7 mouse cellular contexts compared by ENCODE assay signal in the genomic region with DNA sequence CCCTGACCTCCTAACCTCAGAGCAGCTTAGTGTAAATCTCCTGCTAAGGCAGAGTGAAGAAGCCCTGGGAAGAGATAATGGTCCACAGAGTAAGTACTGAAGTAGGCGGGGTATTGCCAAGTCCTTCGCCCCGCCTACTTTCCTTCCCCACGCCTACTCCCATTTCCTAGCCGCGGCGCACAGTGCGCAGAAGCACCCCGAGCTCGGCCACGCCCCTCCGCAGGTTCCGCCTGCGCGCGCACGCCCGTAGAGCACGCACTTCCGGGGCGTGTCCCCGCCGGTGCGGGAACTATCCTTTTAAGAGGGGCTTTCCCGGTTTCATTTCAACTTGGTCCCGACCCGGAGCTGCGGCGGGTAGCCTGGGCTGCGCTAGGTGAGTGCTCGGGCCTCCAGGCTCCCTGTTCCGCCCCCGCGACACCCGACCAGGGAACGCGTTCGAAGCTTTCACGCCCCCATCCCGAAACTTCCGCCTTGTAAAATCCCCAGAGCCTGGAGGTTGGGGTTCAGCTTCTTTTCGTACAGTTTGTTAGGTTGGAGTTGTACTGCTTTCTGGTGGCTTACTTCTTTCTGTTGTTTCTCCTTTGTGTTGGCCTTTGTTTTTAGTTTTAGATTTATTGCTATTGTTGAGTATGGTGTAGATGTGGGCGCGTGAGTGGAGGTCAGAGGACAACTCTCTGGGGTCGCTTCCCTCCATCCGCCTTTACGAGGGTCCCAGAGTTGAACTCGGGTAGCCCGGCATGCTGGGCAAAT. TPM values are rescaled to one million over a fixed set of nuclear protein-coding genes. Genes with fewer than 3 reads are reported as not detected.
DNase-seq lines count a peak whose midpoint lies in the region; ATAC-seq lines count a peak whose summit lies in the region.

A gene (plus strand): TSS at position 250 of the 750 bp plus-strand sequence.

- peak within 1 kb of the TSS; percentile 77 for H3K4me2 ChIP-seq in embryonic facial prominence, embryonic 12.5 days (replicated peaks)
- H3K4me2 ChIP-seq in limb, embryonic 11.5 days (ENCODE audit: low read depth, severe bottlenecking) = peak within 1 kb of the TSS; percentile 67
- H3K4me2 ChIP-seq in midbrain, embryonic 14.5 days (ENCODE audit: low read length) = peak within 1 kb of the TSS; percentile 76

- peak within 1 kb of the TSS; percentile 90 for H3K4me3 ChIP-seq in embryonic facial prominence, embryonic 12.5 days
- peak within 1 kb of the TSS; percentile 69 for H3K4me3 ChIP-seq in limb, embryonic 11.5 days (ENCODE audit: low read depth, low read length)
- peak within 1 kb of the TSS; percentile 60 for H3K4me3 ChIP-seq in midbrain, embryonic 14.5 days (replicated peaks; ENCODE audit: low read depth, low read length)

- peak within 1 kb of the TSS; percentile 78 for H3K27ac ChIP-seq in embryonic facial prominence, embryonic 12.5 days
- no peak within 1 kb of the TSS for H3K27ac ChIP-seq in limb, embryonic 11.5 days (replicated peaks; ENCODE audit: low read depth, low read length)
- H3K27ac ChIP-seq in midbrain, embryonic 14.5 days (replicated peaks; ENCODE audit: low read depth, low read length) = peak within 1 kb of the TSS; percentile 53

- H3K4me1 ChIP-seq in embryonic facial prominence, embryonic 12.5 days = 0 out of 2 replicates have a peak, but pooled peaks cover 8% of the 10 kb centered on the region
- no peaks in the 10 kb centered on the region for H3K4me1 ChIP-seq in limb, embryonic 11.5 days (ENCODE audit: control insufficient read depth, insufficient read depth, low read length)
- no peaks in the 10 kb centered on the region; the same call in 1 of the 2 replicates for H3K4me1 ChIP-seq in midbrain, embryonic 14.5 days (ENCODE audit: control insufficient read depth, insufficient read depth, low read length)

- peak within 1 kb of the TSS; percentile 80 for H3K9ac ChIP-seq in embryonic facial prominence, embryonic 12.5 days
- H3K9ac ChIP-seq in limb, embryonic 11.5 days (ENCODE audit: low read length) = peak within 1 kb of the TSS; percentile 72
- H3K9ac ChIP-seq in midbrain, embryonic 14.5 days (replicated peaks; ENCODE audit: low read length) = peak within 1 kb of the TSS; percentile 63

- H3K36me3 ChIP-seq in embryonic facial prominence, embryonic 12.5 days = no peaks in the 10 kb centered on the region
- no peaks in the 10 kb centered on the region for H3K36me3 ChIP-seq in limb, embryonic 11.5 days (ENCODE audit: control insufficient read depth, insufficient read depth, low read length)
- no peaks in the 10 kb centered on the region for H3K36me3 ChIP-seq in midbrain, embryonic 14.5 days (ENCODE audit: control insufficient read depth, insufficient read depth, low read length)

- WGBS in embryonic facial prominence, embryonic 12.5 days = under 1% methylated on average over 49 of the region's 49 CpGs
- under 1% methylated on average over 49 of the region's 49 CpGs for WGBS in limb, embryonic 11.5 days
- WGBS in midbrain, embryonic 14.5 days = under 1% methylated on average over 49 of the region's 49 CpGs

- H3K27me3 ChIP-seq in embryonic facial prominence, embryonic 12.5 days = no peaks in the 10 kb centered on the region
- H3K27me3 ChIP-seq in limb, embryonic 11.5 days (ENCODE audit: control insufficient read depth, insufficient read depth, low read length) = no peaks in the 10 kb centered on the region
- no peaks in the 10 kb centered on the region for H3K27me3 ChIP-seq in midbrain, embryonic 14.5 days (ENCODE audit: control insufficient read depth, insufficient read depth, low read length)

- peak; percentile 97 for ATAC-seq in embryonic facial prominence, embryonic 12.5 days (ENCODE audit: insufficient number of reproducible peaks, insufficient read depth, low FRiP score, low TSS enrichment)
- ATAC-seq in limb, embryonic 11.5 days (ENCODE audit: insufficient number of reproducible peaks, low FRiP score, low TSS enrichment, low read depth) = peak; percentile 96
- peak; percentile 99 for ATAC-seq in midbrain, embryonic 14.5 days (ENCODE audit: low FRiP score, low TSS enrichment)

- peak; percentile 94 for DNase-seq in adrenal gland, postnatal 25 days
- peak; percentile 99 for DNase-seq in heart, adult 11 months
- peak; percentile 94 for DNase-seq in kidney, adult 18-20 months
- peak; percentile 96 for DNase-seq in limb, embryonic 11.5 days (ENCODE audit: low spot score)
- DNase-seq in midbrain, embryonic 14.5 days = peak; percentile 97
- DNase-seq in spleen, adult 18-20 months = peak; percentile 92 to 94

- no peaks in the 10 kb centered on the region for H3K9me3 ChIP-seq in embryonic facial prominence, embryonic 12.5 days
- H3K9me3 ChIP-seq in limb, embryonic 11.5 days (ENCODE audit: control insufficient read depth, low read length) = no peaks in the 10 kb centered on the region
- H3K9me3 ChIP-seq in midbrain, embryonic 14.5 days (ENCODE audit: control insufficient read depth, low read length) = no peaks in the 10 kb centered on the region

RNA-seq across cellular contexts. Expression of the gene that starts here (rescaled TPM):
- 35.2 and 36.7 TPM in 2 replicates for total RNA-seq in adrenal gland, postnatal 25 days (2021)
- 64.7 and 65.9 TPM in 2 replicates for polyA plus RNA-seq in embryonic facial prominence, embryonic 12.5 days (2016; fragmentation: Nextera tagmentation; extraction: Ambion mirVana)
- 81.4 and 88.6 TPM in 2 replicates for polyA plus RNA-seq in limb, embryonic 11.5 days (2014; fragmentation: Nextera tagmentation; extraction: Ambion mirVana)
- polyA plus RNA-seq in midbrain, embryonic 14.5 days (2014; fragmentation: Nextera tagmentation; extraction: Ambion mirVana) = 24.6 and 33.4 TPM in 2 replicates
